Mouse (Mus musculus) bone marrow macrophage, adult 2 months (primary cell): Measurements from ENCODE around the gene Mthfr.

Experiments
- CTCF ChIP-seq: IDR thresholded peaks from 2 replicates; pipeline ENCODE4 v1.5.1; 2012; ENCODE audit warnings: low read depth, mild to moderate bottlenecking, low read length, moderate library complexity
- POLR2A ChIP-seq: IDR thresholded peaks from 2 replicates; pipeline ENCODE4 v1.6.1; 2012; ENCODE audit warnings: mild to moderate bottlenecking, low read depth, low read length, borderline replicate concordance

GRCm38 (mm10) chr4:148094161-148094560 lies 55.3 kb downstream of the Mthfr start:
- TF ChIP-seq POLR2A, result no peak
- no peak for TF ChIP-seq CTCF
